Mouse (Mus musculus) megakaryocyte, embryonic 14.5 days (primary cell): ENCODE measurements around the gene Mylk4. TPM values are rescaled to one million over a fixed set of nuclear protein-coding genes. Genes with fewer than 3 reads are reported as not detected.

Source experiments
- H3K27me3 ChIP-seq: replicated peaks from 2 replicates; pipeline ENCODE3; 2012; ENCODE audit warnings: inconsistent platforms
- H3K36me3 ChIP-seq: replicated peaks from 2 replicates; pipeline ENCODE3; 2012; ENCODE audit warnings: low read length, inconsistent platforms, mixed read lengths
- H3K4me1 ChIP-seq: 2 replicates; pipeline ENCODE4 v1.6.1; 2012; ENCODE audit warnings: inconsistent platforms
- H3K4me3 ChIP-seq: replicated peaks from 2 replicates; pipeline ENCODE3; 2012; ENCODE audit warnings: moderate library complexity, mild to moderate bottlenecking, inconsistent platforms
- H3K9me3 ChIP-seq: 2 replicates; pipeline ENCODE4 v1.6.1; 2012; ENCODE audit warnings: inconsistent platforms
- FLI1 ChIP-seq: IDR thresholded peaks from 2 replicates; pipeline ENCODE4 v1.6.1; 2012; ENCODE audit warnings: low read length, inconsistent platforms, mixed read lengths
- GATA1 ChIP-seq: IDR thresholded peaks from 3 replicates; pipeline ENCODE4 v1.6.1; 2012; ENCODE audit warnings: mixed read lengths, low read length, inconsistent platforms, borderline replicate concordance
- polyA plus RNA-seq: library from polyadenylated mRNA; stranded (reverse); fragments of >175 nt; gene quantifications from 2 replicates; pipeline ENCODE4 v1.2.3, GENCODE M21; 2012; ENCODE audit warnings: low replicate concordance; ENCODE audit not compliant: insufficient read depth

Mylk4 gene
- polyA plus RNA-seq, 1 experiment, result not detected

DNA sequence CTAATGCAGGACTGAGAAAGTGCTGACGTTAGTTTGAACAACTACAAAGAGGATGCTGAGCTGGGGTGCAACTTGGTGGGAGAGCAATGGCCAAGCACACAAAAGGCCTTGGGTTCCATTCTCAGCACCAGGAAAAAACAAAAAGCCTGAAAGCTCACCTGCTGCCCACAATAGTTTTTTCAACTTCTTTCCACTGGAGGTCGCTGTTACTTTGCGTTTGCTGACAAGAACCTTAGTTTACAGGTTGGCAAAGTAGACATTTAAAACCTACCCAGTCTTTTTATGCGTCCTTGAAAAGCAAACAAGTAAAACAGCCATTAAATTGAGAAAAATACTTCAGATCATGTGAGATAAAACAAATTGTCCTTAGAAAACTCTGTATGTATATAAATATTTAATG lies 15.7 kb downstream of the Mylk4 start:
- Histone ChIP-seq H3K4me3 (no peak overlapping the region), H3K4me1 (no peaks in the 10 kb centered on the region), H3K27me3 (peaks cover 10% of the 10 kb centered on the region), H3K36me3 (no peaks in the 10 kb centered on the region), H3K9me3 (no peaks in the 10 kb centered on the region)
- TF ChIP-seq GATA1, result no peak
- no peak for TF ChIP-seq FLI1

DNA sequence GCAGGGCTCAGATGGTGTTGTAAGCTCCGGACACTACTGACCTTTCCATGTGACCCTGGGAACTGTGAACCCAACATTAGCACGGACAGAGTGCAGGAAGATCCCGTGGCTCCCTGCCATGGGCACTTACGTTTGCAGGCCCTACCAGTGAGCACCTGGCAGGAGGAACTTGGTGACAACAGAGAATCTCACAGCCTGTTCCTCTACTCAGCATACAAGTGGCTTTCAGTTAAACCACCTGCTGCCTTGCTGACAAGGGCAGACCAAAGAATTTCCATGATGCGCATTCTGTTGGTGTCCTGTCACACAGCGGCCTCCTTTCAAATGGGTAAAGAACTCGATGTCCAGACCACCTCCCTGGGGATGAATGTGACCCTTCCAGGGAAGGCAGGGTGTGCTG lies 19.3 kb downstream of the Mylk4 start:
- Histone ChIP-seq H3K27me3 (peaks cover 18% of the 10 kb centered on the region), H3K4me1 (no peaks in the 10 kb centered on the region; the same call in 1 of the 2 replicates), H3K4me3 (no peak overlapping the region), H3K9me3 (no peaks in the 10 kb centered on the region), H3K36me3 (no peaks in the 10 kb centered on the region)
- TF ChIP-seq FLI1 (no peak), GATA1 (no peak)

DNA sequence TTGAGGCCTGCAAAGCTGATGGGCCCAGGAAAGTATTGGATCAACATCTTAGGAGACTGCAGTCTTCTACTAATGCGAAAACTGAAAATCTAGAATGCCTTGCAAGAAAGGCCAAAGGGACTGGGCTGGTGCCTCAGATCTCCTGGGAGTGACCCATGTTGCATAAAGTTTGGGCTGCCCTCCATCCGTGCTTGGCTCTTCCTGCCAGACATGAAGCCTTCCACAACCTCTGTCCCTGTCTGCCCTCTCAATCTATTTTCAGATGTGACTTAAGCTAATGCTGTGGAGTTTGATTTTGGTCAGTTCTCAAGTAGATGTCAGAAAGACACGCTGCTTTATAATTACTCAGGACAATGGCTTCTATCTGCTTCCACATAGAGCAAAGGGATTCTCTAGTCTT lies 20.6 kb downstream of the Mylk4 start:
- H3K27me3 ChIP-seq, result peaks cover 18% of the 10 kb centered on the region

DNA sequence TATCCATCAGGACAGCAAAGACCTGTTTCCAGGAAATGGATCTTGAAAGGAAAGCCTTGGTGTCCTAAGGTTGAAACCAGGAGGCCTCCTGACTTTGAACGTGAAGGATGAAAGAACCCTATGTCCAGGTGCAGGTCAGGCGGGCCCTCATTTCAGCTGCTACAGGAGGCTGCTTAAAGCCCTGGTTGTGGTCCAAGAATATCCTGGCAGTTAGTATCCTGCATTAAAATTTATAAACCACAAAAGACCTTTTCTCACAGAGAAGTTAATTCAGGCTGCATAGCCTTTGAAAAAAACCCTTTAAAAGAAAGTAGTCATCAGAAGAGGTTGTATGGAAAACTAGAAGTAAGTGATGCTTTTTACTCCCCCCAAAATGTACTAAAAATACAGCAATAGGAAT lies 23.0 kb downstream of the Mylk4 start:
- Histone ChIP-seq H3K4me3 (no peak overlapping the region), H3K36me3 (no peaks in the 10 kb centered on the region), H3K4me1 (no peaks in the 10 kb centered on the region; the same call in 1 of the 2 replicates), H3K9me3 (no peaks in the 10 kb centered on the region), H3K27me3 (peaks cover 13% of the 10 kb centered on the region)
- TF ChIP-seq GATA1 (no peak), FLI1 (no peak)

More for the DNA sequence above, 20.6 kb downstream of the Mylk4 start:
- H3K9me3 ChIP-seq, result no peaks in the 10 kb centered on the region
- H3K36me3 ChIP-seq, result no peaks in the 10 kb centered on the region
- no peak for TF ChIP-seq FLI1
- TF ChIP-seq GATA1, result no peak
- H3K4me3 ChIP-seq, result no peak overlapping the region
- H3K4me1 ChIP-seq, result no peaks in the 10 kb centered on the region; the same call in 1 of the 2 replicates

DNA sequence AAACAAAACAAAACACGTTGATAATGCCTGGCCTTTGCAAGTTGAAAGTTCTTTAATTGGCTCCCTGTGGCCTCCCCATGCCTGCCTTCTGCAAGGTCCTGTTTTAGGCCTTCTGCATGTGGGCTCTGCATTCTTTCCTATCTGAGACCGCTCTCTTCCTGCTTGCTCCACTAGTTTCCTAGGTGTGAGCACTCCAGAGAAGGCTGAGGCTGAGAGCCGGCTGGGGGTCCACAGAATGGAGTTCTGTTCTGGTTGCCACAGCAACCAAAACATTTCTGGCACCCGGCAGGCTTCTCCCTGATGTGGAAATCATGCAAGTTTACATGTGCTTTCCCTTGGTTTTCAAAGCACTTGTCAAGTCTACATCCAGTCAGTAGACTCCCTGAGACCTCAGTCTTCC lies 24.7 kb downstream of the Mylk4 start:
- peaks cover 10% of the 10 kb centered on the region for H3K27me3 ChIP-seq

DNA sequence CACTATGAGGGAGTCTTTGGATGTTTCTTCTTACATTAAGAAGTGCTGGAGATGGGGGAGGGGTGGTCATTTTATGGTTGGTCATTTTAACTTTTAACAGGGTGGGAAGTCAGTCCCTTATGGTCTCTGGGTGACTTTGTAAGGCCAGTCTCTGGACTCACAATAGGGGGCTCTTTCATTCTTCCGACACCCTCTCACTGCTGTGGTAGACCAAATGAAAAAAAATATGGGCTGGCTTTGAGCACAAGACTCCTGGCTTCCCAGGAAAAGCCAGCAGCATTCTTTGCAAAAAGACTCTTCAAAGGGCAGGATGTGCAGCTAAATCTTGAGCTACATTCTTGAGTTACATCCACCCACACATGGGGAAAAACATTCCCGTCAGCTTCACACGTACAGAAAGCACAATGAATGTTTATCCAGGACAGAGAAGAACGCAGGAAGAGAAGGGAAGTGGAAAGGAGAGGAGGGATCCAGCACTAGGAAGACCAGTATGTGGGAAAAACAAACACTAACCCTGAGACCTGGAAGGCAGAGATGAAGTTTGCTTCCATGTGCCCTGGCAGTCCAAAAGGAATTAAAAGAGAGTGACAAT lies 31.6 kb downstream of the Mylk4 start:
- Histone ChIP-seq H3K27me3 (no peaks in the 10 kb centered on the region), H3K4me1 (no peaks in the 10 kb centered on the region), H3K9me3 (no peaks in the 10 kb centered on the region), H3K36me3 (no peaks in the 10 kb centered on the region), H3K4me3 (no peak overlapping the region)
- TF ChIP-seq GATA1 (no peak), FLI1 (no peak)

More for the DNA sequence above, 24.7 kb downstream of the Mylk4 start:
- no peaks in the 10 kb centered on the region for H3K9me3 ChIP-seq
- no peaks in the 10 kb centered on the region for H3K36me3 ChIP-seq
- H3K4me3 ChIP-seq, result no peak overlapping the region
- no peak for TF ChIP-seq GATA1
- TF ChIP-seq FLI1, result no peak
- H3K4me1 ChIP-seq, result no peaks in the 10 kb centered on the region; the same call in 1 of the 2 replicates

DNA sequence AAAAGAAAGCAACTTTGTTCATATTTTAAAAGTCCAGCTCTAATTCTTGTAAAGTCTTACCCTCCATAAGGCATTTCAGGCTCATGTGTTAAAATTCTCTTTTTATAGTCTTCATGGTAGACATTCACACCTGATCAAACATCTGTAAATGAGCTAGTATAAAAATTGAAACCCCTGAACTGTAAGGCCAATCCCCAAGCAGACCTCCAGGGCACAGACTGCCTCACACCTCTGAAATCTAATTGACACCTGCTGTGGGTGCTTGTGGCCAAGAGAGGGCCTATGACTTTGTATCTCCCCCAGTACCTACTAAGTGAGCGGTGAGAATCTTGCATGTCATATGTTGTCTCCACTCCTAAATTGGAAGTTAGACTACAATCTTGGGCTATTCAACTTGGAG lies 33.2 kb downstream of the Mylk4 start:
- no peaks in the 10 kb centered on the region for H3K27me3 ChIP-seq
- H3K4me3 ChIP-seq, result no peak overlapping the region
- H3K4me1 ChIP-seq, result no peaks in the 10 kb centered on the region
- no peaks in the 10 kb centered on the region for H3K36me3 ChIP-seq
- TF ChIP-seq GATA1 (no peak), FLI1 (no peak)
- no peaks in the 10 kb centered on the region for H3K9me3 ChIP-seq

DNA sequence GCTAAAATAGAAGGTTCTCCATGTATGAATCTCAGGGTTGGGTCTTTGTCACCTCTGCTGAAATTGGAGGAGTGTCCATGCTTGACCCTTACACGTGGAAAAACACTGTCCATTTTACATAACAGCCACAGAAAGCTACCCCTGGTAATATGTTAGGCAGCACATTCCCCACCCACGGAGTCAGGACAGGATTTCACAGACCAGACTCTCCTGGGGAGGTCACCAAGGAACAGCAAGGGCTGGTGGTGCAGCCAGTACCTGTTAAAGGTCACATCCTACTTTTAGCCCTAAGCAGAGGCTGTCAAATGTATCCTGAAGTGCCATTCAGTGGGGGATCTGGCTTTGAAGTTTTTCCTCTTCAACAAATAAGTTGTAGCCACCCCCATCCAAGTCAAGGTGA lies 35.3 kb downstream of the Mylk4 start:
- H3K4me1 ChIP-seq, result no peaks in the 10 kb centered on the region
- H3K4me3 ChIP-seq, result no peak overlapping the region
- H3K27me3 ChIP-seq, result no peaks in the 10 kb centered on the region
- no peaks in the 10 kb centered on the region for H3K36me3 ChIP-seq
- TF ChIP-seq GATA1, result no peak
- no peak for TF ChIP-seq FLI1
- H3K9me3 ChIP-seq, result no peaks in the 10 kb centered on the region

DNA sequence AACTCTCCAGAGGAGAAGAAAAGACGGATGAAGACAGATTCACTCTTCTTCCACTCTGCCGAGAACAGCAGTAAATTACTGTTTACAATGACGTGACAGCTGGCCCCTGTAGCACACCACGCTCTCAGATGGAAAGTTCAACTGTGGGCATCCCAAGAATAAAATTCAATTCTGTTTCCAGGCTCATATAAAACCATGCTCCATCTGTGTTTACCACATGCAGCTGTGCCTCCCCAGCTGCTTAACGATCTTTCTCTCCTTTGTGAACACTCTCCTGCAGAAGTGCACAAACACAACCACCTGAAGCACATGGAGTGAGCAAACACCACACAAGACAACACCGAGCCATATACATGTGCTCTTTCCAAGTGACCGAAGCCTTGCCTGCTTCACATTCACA lies 42.6 kb downstream of the Mylk4 start:
- no peaks in the 10 kb centered on the region for H3K27me3 ChIP-seq
- TF ChIP-seq FLI1 (no peak), GATA1 (no peak)
- H3K36me3 ChIP-seq, result no peaks in the 10 kb centered on the region
- no peaks in the 10 kb centered on the region for H3K4me1 ChIP-seq
- no peak overlapping the region for H3K4me3 ChIP-seq
- H3K9me3 ChIP-seq, result no peaks in the 10 kb centered on the region

DNA sequence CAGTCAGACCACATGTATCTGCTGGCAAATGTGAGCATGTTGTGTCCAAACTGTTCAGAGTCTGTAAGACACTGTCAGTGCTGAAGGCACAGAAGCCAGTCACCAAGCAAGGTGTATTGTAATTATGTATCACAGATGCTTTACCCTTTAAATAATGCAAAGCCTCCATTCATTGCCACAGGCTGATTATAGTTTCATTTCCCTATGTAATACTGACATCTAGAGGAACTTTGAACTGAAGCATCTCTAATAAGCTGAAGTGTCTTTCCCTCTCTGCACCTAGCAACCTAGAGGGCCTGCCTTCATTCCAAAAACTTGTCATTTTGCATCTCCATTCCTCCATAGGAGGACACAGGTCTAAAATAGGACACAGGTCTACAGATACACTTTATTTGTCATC lies 52.5 kb downstream of the Mylk4 start:
- Histone ChIP-seq H3K4me1 (no peaks in the 10 kb centered on the region), H3K36me3 (no peaks in the 10 kb centered on the region), H3K27me3 (peaks cover 3% of the 10 kb centered on the region), H3K4me3 (no peak overlapping the region), H3K9me3 (no peaks in the 10 kb centered on the region)
- no peak for TF ChIP-seq FLI1
- no peak for TF ChIP-seq GATA1

DNA sequence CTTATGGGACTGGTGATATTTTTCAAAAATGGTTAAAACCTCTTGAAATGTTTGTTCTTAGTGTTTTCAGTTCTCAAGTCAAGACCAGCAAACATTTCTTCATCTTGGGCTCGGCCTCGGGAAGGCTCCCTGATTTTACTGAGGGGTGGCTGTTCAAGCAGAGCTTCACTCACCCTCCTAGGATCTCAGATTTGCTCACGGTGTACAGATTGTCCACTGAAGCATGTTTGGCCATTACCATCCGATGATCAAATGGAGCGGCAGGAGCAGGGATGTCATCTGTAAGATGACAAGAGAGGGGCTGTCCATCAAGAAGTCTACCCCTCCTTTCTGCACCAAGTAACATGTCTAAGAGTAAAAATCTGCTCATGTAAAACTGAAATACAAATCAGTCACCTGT lies 59.1 kb downstream of the Mylk4 start:
- no peak overlapping the region for H3K4me3 ChIP-seq
- H3K27me3 ChIP-seq, result peaks cover 3% of the 10 kb centered on the region
- no peaks in the 10 kb centered on the region for H3K4me1 ChIP-seq
- no peak for TF ChIP-seq FLI1
- TF ChIP-seq GATA1, result no peak
- no peaks in the 10 kb centered on the region for H3K9me3 ChIP-seq
- H3K36me3 ChIP-seq, result no peaks in the 10 kb centered on the region
